Mouse (Mus musculus): Measurements from ENCODE around the gene Rpp38.

- no peak for TF ChIP-seq EP300 (IDR thresholded peaks at IDR 0.05; ENCODE audit: low read depth)
- TF ChIP-seq CTCF (IDR thresholded peaks at IDR 0.05; ENCODE audit: low read depth): no peak
Measured at GRCm38 (mm10) chr2:3295826-3296225, 36.6 kb downstream of the Rpp38 start.

All from liver, embryonic 14.5 days (tissue).